Mouse (Mus musculus): ENCODE measurements around the gene Slc9a9.
A peak's percentile ranks its signal among the peaks of the same experiment; 100 is the strongest.

Slc9a9 gene

DNA sequence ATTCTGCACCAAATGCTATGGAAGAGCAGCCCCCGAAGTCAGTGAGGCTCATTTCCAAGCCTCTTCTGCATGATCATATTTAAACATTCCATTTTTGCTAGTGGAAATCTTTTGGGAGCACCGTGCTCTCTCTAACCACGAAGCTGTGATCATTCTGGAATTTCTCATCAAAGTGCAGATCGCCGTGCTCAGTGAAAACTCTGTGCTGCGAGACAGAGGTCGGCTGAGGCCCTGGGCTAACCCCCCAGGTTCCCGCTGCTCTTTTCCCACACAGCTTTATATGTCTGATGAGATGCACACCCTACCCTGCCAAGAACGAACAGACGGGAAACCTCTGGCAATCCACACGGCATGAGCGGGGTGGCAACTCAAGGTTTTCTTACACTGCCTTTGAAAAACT lies 406.1 kb downstream of the Slc9a9 start:
- DNase-seq (ENCODE audit: low spot score in 2 of 2), result no peak

- no peak for DNase-seq (ENCODE audit: low spot score in 2 of 2)
Measured at GRCm38 (mm10) chr9:95077938-95078337, 408.2 kb downstream of the Slc9a9 start.

DNA sequence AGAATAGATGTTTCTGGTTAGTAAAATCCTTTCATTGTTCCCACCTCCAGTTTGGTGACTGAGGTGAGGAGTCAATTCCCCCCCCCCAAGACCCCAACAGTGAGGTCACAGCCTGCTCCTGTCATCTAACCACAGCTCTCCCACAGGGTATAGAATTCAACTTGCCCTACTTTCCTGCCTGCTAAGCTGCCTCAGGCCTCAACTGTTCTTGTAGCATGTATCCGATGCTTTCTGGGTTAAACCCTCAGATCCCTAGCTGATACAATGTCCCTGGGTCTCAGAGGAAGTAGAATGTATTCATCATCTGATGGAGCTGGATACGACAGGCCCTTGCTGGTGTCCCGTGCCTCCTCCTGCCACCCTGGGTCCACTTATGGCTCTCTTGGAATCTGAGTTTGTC lies 408.9 kb downstream of the Slc9a9 start:
- DNase-seq (ENCODE audit: low spot score in 2 of 2), result no peak

GRCm38 (mm10) chr9:95079951-95080350 lies 410.2 kb downstream of the Slc9a9 start:
- DNase-seq (ENCODE audit: low spot score in 2 of 2), result no peak

GRCm38 (mm10) chr9:95086109-95086821 lies 416.6 kb downstream of the Slc9a9 start:
- no peak for DNase-seq (ENCODE audit: low spot score in 2 of 2)

DNA sequence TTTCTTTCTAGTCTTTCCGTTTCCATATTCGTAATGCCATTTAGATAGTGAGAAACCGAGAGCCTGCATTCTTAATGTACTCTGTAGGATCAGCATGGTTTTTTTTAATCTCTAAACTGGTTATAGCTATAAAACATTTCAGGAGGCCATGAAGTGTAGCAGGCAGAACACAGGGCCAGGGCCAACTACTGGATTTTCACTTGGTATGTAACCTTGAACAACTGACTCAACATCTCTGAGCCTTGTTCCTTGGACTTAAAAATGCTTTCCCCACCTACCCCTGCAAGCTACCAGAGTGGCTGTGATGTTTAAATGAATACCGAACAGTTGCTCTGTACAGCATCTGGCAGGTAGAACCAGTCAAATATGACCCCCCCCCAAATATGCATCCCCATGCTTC lies 418.5 kb downstream of the Slc9a9 start:
- no peak for DNase-seq (ENCODE audit: low spot score in 2 of 2)

- no peak for DNase-seq (ENCODE audit: low spot score in 2 of 2)
Measured at GRCm38 (mm10) chr9:95089050-95089449, 419.3 kb downstream of the Slc9a9 start.

- DNase-seq (ENCODE audit: low spot score in 2 of 2), result no peak
Measured at GRCm38 (mm10) chr9:95096486-95096885, 426.8 kb downstream of the Slc9a9 start.

GRCm38 (mm10) chr9:95105768-95106167 lies 436.1 kb downstream of the Slc9a9 start:
- no peak for DNase-seq (ENCODE audit: low spot score in 2 of 2)

GRCm38 (mm10) chr9:95109799-95110198 lies 440.1 kb downstream of the Slc9a9 start:
- DNase-seq (ENCODE audit: low spot score in 2 of 2), result no peak

DNA sequence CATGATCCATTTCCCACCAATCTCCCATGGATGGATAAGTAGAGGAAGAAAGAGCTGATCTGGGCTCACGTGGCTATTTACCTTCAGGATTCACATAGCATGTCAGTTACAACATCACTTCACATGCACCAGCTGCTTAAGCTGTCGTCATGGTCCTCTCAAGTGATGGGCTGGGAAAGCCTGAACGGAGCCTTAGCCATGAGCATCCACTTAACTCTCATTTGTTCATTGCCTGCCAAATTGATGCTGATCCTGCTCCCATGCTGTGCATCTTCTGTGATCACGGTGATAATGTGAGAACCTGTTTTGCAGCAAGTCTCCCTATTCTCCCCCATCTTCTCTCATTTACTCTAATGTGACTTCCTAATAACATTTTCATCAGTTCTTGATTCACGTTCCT lies 441.1 kb downstream of the Slc9a9 start:
- DNase-seq (ENCODE audit: low spot score in 2 of 2), result no peak

DNA sequence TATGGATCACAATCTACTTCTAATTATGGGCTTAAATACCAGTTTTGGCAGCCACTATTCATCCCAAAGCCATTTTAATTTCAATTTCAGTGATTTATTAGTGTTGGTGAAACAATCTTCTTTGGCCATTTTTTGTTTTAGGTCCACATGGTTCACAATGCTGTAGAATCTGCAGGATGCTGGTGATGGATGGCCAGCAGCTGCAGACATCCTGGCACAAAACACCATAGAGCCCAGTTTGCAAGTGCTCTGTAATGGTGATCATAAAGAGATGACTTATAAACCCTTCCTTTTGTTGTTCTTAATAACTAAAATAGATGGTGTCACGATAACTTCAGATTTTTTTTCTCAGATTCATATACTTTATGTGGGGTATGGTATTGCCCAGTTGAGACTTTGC lies 442.0 kb downstream of the Slc9a9 start:
- DNase-seq (ENCODE audit: low spot score in 2 of 2), result no peak

- DNase-seq (ENCODE audit: low spot score in 2 of 2), result no peak
Measured at GRCm38 (mm10) chr9:95113157-95114135, 443.7 kb downstream of the Slc9a9 start.

DNA sequence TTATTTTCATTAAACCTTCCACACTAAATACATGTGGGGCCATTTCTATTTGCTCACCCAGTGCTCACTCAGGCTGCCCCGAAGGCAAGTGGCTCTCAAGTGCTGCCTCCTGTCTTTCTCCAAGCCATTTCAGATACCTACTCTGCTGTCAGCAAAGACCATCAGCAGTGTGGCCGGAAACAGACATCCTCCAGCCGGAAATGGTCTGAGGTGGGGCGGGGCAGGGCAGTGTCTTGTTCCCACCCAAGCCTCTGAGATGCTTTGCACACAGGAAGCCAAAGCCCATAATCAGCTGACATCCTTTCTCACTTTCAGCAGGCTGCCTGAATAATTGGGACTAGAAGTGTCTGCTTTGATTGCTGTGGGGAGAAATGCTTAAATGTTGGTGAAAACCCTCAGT lies 450.4 kb downstream of the Slc9a9 start:
- peak; percentile 61 to 77 for DNase-seq (ENCODE audit: low spot score in 2 of 2)

GRCm38 (mm10) chr9:95121151-95121835 lies 451.6 kb downstream of the Slc9a9 start:
- no peak for DNase-seq (ENCODE audit: low spot score in 2 of 2)

DNA sequence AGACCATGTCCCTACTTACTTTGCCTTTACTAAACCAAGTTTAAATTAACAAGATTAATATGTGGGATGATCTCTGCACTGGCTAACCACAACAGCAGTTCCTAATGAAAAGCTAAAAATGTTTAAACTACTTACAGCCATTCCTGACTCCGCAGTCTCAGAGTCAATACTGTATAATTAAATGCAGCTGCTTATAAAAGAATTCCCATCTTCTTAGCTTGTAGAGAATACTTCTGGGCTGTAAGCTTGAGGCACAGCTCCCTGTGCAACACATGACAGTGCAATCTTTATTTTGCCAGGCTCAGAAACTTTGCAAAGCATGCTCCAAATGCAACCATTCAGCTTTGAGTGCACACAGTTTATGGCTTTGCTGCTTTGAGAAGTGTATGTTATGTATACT lies 456.0 kb downstream of the Slc9a9 start:
- DNase-seq (ENCODE audit: low spot score in 2 of 2), result no peak

GRCm38 (mm10) chr9:95127774-95128173 lies 458.1 kb downstream of the Slc9a9 start:
- DNase-seq (ENCODE audit: low spot score in 2 of 2), result no peak

DNA sequence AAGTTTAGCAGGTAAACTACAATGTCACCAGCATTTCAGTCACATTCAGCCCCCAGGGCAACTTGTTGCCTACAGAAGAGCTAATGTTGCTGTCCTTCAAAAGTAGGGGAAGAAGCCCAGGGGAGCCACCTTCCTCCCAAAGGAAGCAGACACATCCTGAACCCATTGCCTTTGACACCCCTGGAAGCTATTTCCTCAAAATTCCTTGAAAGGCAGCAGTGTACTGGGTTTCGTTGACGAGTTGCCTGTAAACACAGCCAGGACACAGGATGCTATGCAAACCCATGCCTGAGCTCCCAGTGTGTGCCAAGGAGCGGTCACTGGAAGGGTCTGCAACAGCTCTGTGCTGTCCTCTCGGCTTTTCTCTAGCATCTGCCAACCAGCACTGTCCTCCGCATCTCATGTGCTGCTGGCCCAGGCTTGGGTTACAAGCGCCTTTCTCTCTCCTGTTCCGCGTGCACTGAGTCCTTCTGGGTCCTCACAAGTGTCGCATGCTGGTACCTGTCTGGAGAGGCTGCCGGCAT lies 479.6 kb downstream of the Slc9a9 start:
- no peak for DNase-seq (ENCODE audit: low spot score in 2 of 2)

DNA sequence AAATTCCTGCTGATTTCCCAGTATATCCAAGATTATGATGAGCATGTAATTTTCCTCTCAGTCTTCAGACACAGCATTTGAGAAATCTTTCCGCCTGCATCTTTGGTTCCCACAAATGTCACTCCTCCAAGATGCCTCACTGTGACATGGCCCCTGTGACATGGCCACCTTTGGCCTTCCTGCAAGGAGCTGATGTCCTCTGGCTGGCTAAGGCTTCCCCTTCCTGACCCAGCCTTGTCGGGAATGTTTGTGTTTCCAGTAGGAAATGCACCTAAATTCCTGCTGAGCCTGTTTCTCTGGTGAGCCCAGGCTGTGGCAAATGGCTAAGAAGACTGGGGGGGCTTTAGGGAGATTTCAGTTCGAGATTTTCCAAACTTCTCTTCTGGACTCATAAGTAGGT lies 480.4 kb downstream of the Slc9a9 start:
- DNase-seq (ENCODE audit: low spot score in 2 of 2), result no peak

DNA sequence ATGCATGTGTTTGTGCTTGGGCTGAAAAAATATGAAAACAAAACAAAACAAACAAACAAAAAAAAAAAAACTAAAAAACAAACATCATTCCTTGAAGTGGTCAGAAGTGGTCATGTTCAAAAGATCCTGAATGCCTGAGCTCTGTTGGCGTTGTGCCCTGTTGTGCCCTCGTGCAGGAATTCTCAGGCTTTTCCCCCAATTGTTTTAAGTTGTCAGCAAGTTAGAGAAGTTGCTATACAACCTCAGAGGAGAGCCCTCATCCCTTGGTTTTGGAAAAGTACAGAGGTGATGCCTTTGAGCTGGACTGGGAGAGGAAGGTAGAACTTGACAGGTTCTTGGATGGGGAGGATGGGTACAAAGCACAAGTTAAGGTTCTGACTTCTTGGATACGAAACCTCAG lies 480.9 kb downstream of the Slc9a9 start:
- no peak for DNase-seq (ENCODE audit: low spot score in 2 of 2)

DNA sequence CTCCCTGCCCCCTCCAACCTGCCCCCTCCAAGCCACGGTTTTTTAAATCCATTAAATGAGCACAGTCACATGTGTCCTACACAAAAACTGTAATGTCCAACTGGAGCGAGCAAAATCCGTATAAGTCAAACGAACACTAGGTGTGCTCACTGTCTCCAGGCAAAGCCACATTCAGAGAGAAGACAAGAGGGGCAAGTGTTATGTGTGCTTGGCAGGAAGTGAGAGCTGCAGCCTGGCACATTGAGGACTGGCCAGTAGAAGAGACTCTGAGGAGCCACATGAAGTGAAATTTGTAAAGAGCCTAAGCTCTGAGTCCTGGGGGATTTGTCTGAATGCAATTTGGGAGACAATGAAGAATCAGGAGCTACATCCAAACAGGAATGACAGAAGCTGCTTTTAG lies 481.3 kb downstream of the Slc9a9 start:
- DNase-seq (ENCODE audit: low spot score in 2 of 2), result no peak

GRCm38 (mm10) chr9:95151746-95152145 lies 482.0 kb downstream of the Slc9a9 start:
- DNase-seq (ENCODE audit: low spot score in 2 of 2), result peak; percentile 3 to 31
